10 mouse cellular contexts compared by ENCODE assay signal in the genomic region with DNA sequence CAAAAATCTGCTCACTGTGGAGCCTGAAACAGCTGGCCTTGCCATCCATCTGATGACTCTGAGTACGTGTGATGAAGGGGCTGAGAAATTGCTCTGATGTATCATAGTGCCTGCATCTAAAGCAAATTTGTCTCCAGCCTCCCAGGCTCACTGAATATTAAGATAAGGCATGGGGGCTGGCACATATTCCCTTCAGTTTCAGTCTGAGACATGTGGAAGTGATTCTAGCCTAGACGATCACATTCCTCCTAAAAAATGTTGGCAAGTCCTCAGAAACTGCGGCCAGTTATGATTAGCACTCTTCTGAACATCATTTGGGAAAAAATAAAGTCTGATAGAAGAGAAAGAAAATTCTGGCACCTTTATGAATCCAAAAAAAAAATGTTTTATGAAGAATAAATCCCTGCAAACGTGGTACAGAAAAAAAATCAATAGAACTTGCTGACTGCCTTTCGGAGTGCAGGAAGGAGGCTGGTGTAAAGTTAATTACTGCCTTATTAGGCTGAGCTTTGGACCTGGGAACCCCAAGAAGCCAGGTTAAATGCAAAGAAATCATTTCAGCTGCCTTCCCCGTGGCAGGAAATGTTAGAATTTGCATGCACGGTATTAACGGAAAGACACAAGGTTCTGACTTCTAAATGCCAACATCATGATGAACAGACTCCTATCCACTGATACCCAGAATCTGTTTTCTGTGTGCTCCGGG.
A peak's percentile ranks its signal among the peaks of the same experiment; 100 is the strongest.
DNase-seq lines count a peak whose midpoint lies in the region; ATAC-seq lines count a peak whose summit lies in the region.
"Had no signal": no experiment of that assay in that cellular context is flagged by ENCODE, and none has a peak within 500 bp of the region (broad histone marks: within the 10 kb centered on the region; RNA-seq: fewer than 3 reads in every experiment).

No protein-coding gene starts in this region.

- no peak overlapping the region for H3K27ac ChIP-seq in limb, embryonic 12.5 days
- H3K27ac ChIP-seq in forebrain, embryonic 13.5 days, result no peak overlapping the region
- H3K27ac ChIP-seq in midbrain, embryonic 13.5 days, result no peak overlapping the region
- H3K27ac ChIP-seq: hindbrain, embryonic 12.5 days; kidney, postnatal 0 days had no signal

- peak; percentile 7 to 16 for DNase-seq in heart, adult 18-20 months
- no peak for DNase-seq in heart, postnatal 25 days (ENCODE audit: low spot score)
- peak; percentile 5 for DNase-seq in urinary bladder, postnatal 14 days (ENCODE audit: low spot score)
- no peak for DNase-seq in urinary bladder, postnatal 25 days (ENCODE audit: low spot score)
- no peak for DNase-seq in frontal cortex, postnatal 25 days (ENCODE audit: low spot score in 2 of 2)

- no peak overlapping the region for H3K9ac ChIP-seq in limb, embryonic 12.5 days (replicated peaks)
- H3K9ac ChIP-seq in forebrain, embryonic 13.5 days, result no peak overlapping the region
- H3K9ac ChIP-seq in midbrain, embryonic 13.5 days (replicated peaks), result no peak overlapping the region
- H3K9ac ChIP-seq: hindbrain, embryonic 12.5 days had no signal

- H3K4me2 ChIP-seq in limb, embryonic 12.5 days, result peak overlapping the region; percentile 31
- H3K4me2 ChIP-seq in forebrain, embryonic 13.5 days, result no peak overlapping the region
- H3K4me2 ChIP-seq in midbrain, embryonic 13.5 days (replicated peaks), result no peak overlapping the region
- H3K4me2 ChIP-seq: hindbrain, embryonic 12.5 days had no signal

- H3K9me3 ChIP-seq in limb, embryonic 12.5 days, result no peaks in the 10 kb centered on the region
- H3K9me3 ChIP-seq in forebrain, embryonic 13.5 days (replicated peaks), result no peaks in the 10 kb centered on the region
- H3K9me3 ChIP-seq in midbrain, embryonic 13.5 days, result no peaks in the 10 kb centered on the region
- H3K9me3 ChIP-seq: hindbrain, embryonic 12.5 days had no signal

- no peaks in the 10 kb centered on the region for H3K36me3 ChIP-seq in limb, embryonic 12.5 days
- H3K36me3 ChIP-seq in forebrain, embryonic 13.5 days (ENCODE audit: poor library complexity, severe bottlenecking), result no peaks in the 10 kb centered on the region
- H3K36me3 ChIP-seq in midbrain, embryonic 13.5 days, result no peaks in the 10 kb centered on the region
- H3K36me3 ChIP-seq: hindbrain, embryonic 12.5 days had no signal

- no peak overlapping the region for H3K4me3 ChIP-seq in limb, embryonic 12.5 days (replicated peaks)
- H3K4me3 ChIP-seq in forebrain, embryonic 13.5 days, result no peak overlapping the region
- no peak overlapping the region for H3K4me3 ChIP-seq in midbrain, embryonic 13.5 days (replicated peaks)
- H3K4me3 ChIP-seq: hindbrain, embryonic 12.5 days had no signal

- ATAC-seq in limb, embryonic 12.5 days (ENCODE audit: insufficient number of reproducible peaks, insufficient read depth, low FRiP score, low TSS enrichment, low read depth), result no peak
- no peak for ATAC-seq in forebrain, embryonic 13.5 days
- ATAC-seq in midbrain, embryonic 13.5 days, result no peak

- peaks cover 9% of the 10 kb centered on the region for H3K4me1 ChIP-seq in limb, embryonic 12.5 days (replicated peaks)
- H3K4me1 ChIP-seq in forebrain, embryonic 13.5 days, result no peaks in the 10 kb centered on the region
- no peaks in the 10 kb centered on the region for H3K4me1 ChIP-seq in midbrain, embryonic 13.5 days (replicated peaks)
- H3K4me1 ChIP-seq: hindbrain, embryonic 12.5 days had no signal

- no peaks in the 10 kb centered on the region for H3K27me3 ChIP-seq in limb, embryonic 12.5 days
- no peaks in the 10 kb centered on the region for H3K27me3 ChIP-seq in forebrain, embryonic 13.5 days
- no peaks in the 10 kb centered on the region for H3K27me3 ChIP-seq in midbrain, embryonic 13.5 days
- H3K27me3 ChIP-seq: hindbrain, embryonic 12.5 days had no signal

- WGBS in limb, embryonic 12.5 days, result 20% methylated on average over 9 of the region's 9 CpGs
- WGBS in forebrain, embryonic 13.5 days, result 78% methylated on average over 9 of the region's 9 CpGs
- WGBS in midbrain, embryonic 13.5 days, result 76% methylated on average over 9 of the region's 9 CpGs

- intact Hi-C loops in heart, postnatal 25 days (cut with DNase I), result no loop called here

Comparison
In these comparisons a context has a peak if more than half of its experiments do, and no peak if none do; other contexts are left out.
1. DNase-seq: peak in heart, adult 18-20 months (2 of 2) and urinary bladder, postnatal 14 days (single experiment); none in heart, postnatal 25 days (single experiment), urinary bladder, postnatal 25 days (single experiment) and frontal cortex, postnatal 25 days (0 of 2).